Mouse (Mus musculus) myocyte (in vitro differentiated cells): Measurements from ENCODE around the gene Zswim5. TPM values are rescaled to one million over a fixed set of nuclear protein-coding genes. Genes with fewer than 3 reads are reported as not detected.

Experiments
- H3K27me3 ChIP-seq: one replicate; pipeline ENCODE4 v1.6.1; 2011; ENCODE audit not compliant: control insufficient read depth, insufficient read depth, insufficient read length
- H3K36me3 ChIP-seq: one replicate; pipeline ENCODE4 v1.6.1; 2011; ENCODE audit not compliant: control insufficient read depth, insufficient read depth
- H3K4me2 ChIP-seq: one replicate; pipeline ENCODE4 v1.6.1; 2011; ENCODE audit warnings: low read depth, control low read depth
- H3K4me3 ChIP-seq: one replicate; pipeline ENCODE4 v1.5.1; 2011; ENCODE audit warnings: mild to moderate bottlenecking, control low read depth, moderate library complexity
- H3K79me2 ChIP-seq: one replicate; pipeline ENCODE4 v1.6.1; 2011; ENCODE audit not compliant: control insufficient read depth, insufficient read depth
- H3ac ChIP-seq: one replicate; pipeline ENCODE4 v1.6.1; 2011; ENCODE audit not compliant: control insufficient read depth, insufficient read length
- CEBPB ChIP-seq: IDR thresholded peaks from 2 replicates; pipeline ENCODE4 v1.6.1; 2011; ENCODE audit warnings: mild to moderate bottlenecking, moderate library complexity; ENCODE audit not compliant: poor library complexity, insufficient read depth, severe bottlenecking
- E2F4 ChIP-seq: IDR thresholded peaks from one replicate; pipeline ENCODE4 v1.6.1; 2011; ENCODE audit warnings: mild to moderate bottlenecking, control low read depth, moderate library complexity; ENCODE audit not compliant: insufficient read depth
- MAX ChIP-seq: IDR thresholded peaks from one replicate; pipeline ENCODE4 v1.6.1; 2011; ENCODE audit warnings: low read depth, mild to moderate bottlenecking, control low read depth
- MYOD1 ChIP-seq, 3 experiments: IDR thresholded peaks; one replicate each; pipeline ENCODE4 v1.6.1; 2011; ENCODE audit warnings: control low read depth in 2 of 3, low read depth in 2 of 3, mild to moderate bottlenecking in 2 of 3, moderate library complexity in 1 of 3; ENCODE audit not compliant: insufficient read length in 2 of 3, control insufficient read depth in 1 of 3
- MYOG ChIP-seq, 3 experiments: IDR thresholded peaks; one replicate each; pipeline ENCODE4 v1.6.1; 2011; ENCODE audit warnings: control low read depth in 2 of 3, low read depth in 2 of 3, mild to moderate bottlenecking in 2 of 3; ENCODE audit not compliant: insufficient read length in 2 of 3, control insufficient read depth in 1 of 3, insufficient read depth in 1 of 3
- POLR2A ChIP-seq: IDR thresholded peaks from one replicate; pipeline ENCODE4 v1.6.1; 2011; ENCODE audit warnings: low read depth, mild to moderate bottlenecking, control low read depth, moderate library complexity; ENCODE audit not compliant: insufficient read length
- POLR2AphosphoS2 ChIP-seq: IDR thresholded peaks from one replicate; pipeline ENCODE4 v1.6.1; 2011; ENCODE audit warnings: low read depth, control low read depth; ENCODE audit not compliant: insufficient read length
- REST ChIP-seq: IDR thresholded peaks from one replicate; pipeline ENCODE4 v1.6.1; 2011; ENCODE audit warnings: mild to moderate bottlenecking, control low read depth, moderate library complexity; ENCODE audit not compliant: insufficient read depth, insufficient read length
- SRF ChIP-seq: IDR thresholded peaks from one replicate; pipeline ENCODE4 v1.6.1; 2011; ENCODE audit warnings: low read depth; ENCODE audit not compliant: control insufficient read depth, insufficient read length
- TCF12 ChIP-seq: IDR thresholded peaks from one replicate; pipeline ENCODE4 v1.6.1; 2011; ENCODE audit warnings: mild to moderate bottlenecking, control low read depth; ENCODE audit not compliant: poor library complexity, insufficient read depth, severe bottlenecking
- TCF3 ChIP-seq: IDR thresholded peaks from one replicate; pipeline ENCODE4 v1.6.1; 2011; ENCODE audit warnings: low read depth, control low read depth; ENCODE audit not compliant: insufficient read length
- USF1 ChIP-seq: IDR thresholded peaks from one replicate; pipeline ENCODE4 v1.6.1; 2011; ENCODE audit warnings: low read depth, mild to moderate bottlenecking, control low read depth, moderate library complexity
- polyA plus RNA-seq: library from polyadenylated mRNA; unstranded; fragments of >200 nt; fragmentation: generic; extraction: Trizol; gene quantifications from one replicate; pipeline ENCODE4 v1.2.1, GENCODE M21; 2012; ENCODE audit warnings: missing spikeins

Zswim5 gene
- polyA plus RNA-seq, 1 experiment, result not detected

- H3K4me3 ChIP-seq, result peak within 1 kb of the TSS; percentile 76
- H3K36me3 ChIP-seq, result peaks cover 14% of the 10 kb centered on the region
- H3K27me3 ChIP-seq, result no peaks in the 10 kb centered on the region
- TF ChIP-seq MAX (no peak), MYOG (IDR thresholded peaks at IDR 0.05; ENCODE audit: control insufficient read depth in 1 of 3, insufficient read depth in 1 of 3, insufficient read length in 2 of 3, low read depth in 2 of 3) (peak in 1 of 3 experiments; percentile 43), TCF12 (no peak), E2F4 (no peak), SRF (peak; percentile 81), USF1 (no peak), MYOD1 (IDR thresholded peaks at IDR 0.05; ENCODE audit: control insufficient read depth in 1 of 3, insufficient read length in 2 of 3, low read depth in 2 of 3) (no peak), CEBPB (no peak), REST (no peak), TCF3 (no peak), POLR2A (peak; percentile 93), POLR2AphosphoS2 (peak; percentile 90)
- H3K79me2 ChIP-seq, result peaks cover 11% of the 10 kb centered on the region
- peak within 1 kb of the TSS; percentile 97 for H3ac ChIP-seq
- H3K4me2 ChIP-seq, result peak within 1 kb of the TSS; percentile 79
Measured at GRCm38 (mm10) chr4:117019206-117020134, 142.3 kb downstream of the Zswim5 start, which contains the start of gene Eif2b3. Gene Eif2b3, plus strand, starts transcription at chr4:117019402.

- Histone ChIP-seq H3K36me3 (peaks cover 28% of the 10 kb centered on the region), H3K4me2 (no peak overlapping the region), H3K27me3 (no peaks in the 10 kb centered on the region), H3K79me2 (peaks cover 11% of the 10 kb centered on the region), H3K4me3 (no peak overlapping the region), H3ac (no peak overlapping the region)
- TF ChIP-seq REST (no peak), MYOD1 (IDR thresholded peaks at IDR 0.05; ENCODE audit: control insufficient read depth in 1 of 3, insufficient read length in 2 of 3, low read depth in 2 of 3) (no peak), TCF12 (no peak), USF1 (no peak), MAX (no peak), POLR2AphosphoS2 (no peak), MYOG (IDR thresholded peaks at IDR 0.05; ENCODE audit: control insufficient read depth in 1 of 3, insufficient read depth in 1 of 3, insufficient read length in 2 of 3, low read depth in 2 of 3) (no peak), E2F4 (no peak), SRF (no peak), TCF3 (no peak), CEBPB (no peak), POLR2A (no peak)
Measured at GRCm38 (mm10) chr4:117023469-117023868, 146.3 kb downstream of the Zswim5 start.

DNA sequence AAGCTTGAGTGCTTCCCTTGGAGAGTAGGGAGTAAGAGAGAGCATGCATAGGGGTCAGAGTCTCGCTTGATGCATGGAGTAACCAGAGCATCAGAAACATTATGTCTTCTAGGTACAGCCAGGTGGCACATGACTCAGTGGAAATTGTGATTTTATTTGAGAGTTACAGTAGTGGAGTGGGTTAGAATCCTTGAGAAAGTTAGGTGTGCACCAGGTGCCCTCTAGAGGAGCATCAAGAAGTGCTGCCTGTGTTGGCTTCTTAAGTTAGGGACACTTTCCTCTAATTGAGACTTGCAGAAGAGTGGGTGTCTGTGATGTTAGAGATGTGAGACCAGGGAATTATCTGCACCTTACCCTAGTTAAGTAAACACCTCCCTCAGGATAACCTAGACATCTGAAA lies 153.9 kb downstream of the Zswim5 start:
- H3K4me2 ChIP-seq, result no peak overlapping the region
- no peak overlapping the region for H3K4me3 ChIP-seq
- H3K79me2 ChIP-seq, result peaks cover 3% of the 10 kb centered on the region
- H3K27me3 ChIP-seq, result no peaks in the 10 kb centered on the region
- TF ChIP-seq E2F4, result no peak
- TF ChIP-seq MYOD1 (IDR thresholded peaks at IDR 0.05; ENCODE audit: control insufficient read depth in 1 of 3, insufficient read length in 2 of 3, low read depth in 2 of 3), result no peak
- no peak for TF ChIP-seq POLR2AphosphoS2
- TF ChIP-seq SRF, result no peak
- TF ChIP-seq TCF12, result no peak
- no peak for TF ChIP-seq MAX
- no peak for TF ChIP-seq USF1
- no peak for TF ChIP-seq REST
- TF ChIP-seq MYOG (IDR thresholded peaks at IDR 0.05; ENCODE audit: control insufficient read depth in 1 of 3, insufficient read depth in 1 of 3, insufficient read length in 2 of 3, low read depth in 2 of 3), result no peak
- TF ChIP-seq TCF3, result no peak
- TF ChIP-seq CEBPB, result no peak
- no peak for TF ChIP-seq POLR2A
- H3K36me3 ChIP-seq, result peaks cover 24% of the 10 kb centered on the region
- no peak overlapping the region for H3ac ChIP-seq

Other genes starting within 250 kb of the Zswim5 start
- gene Nasp, start 249.4 kb upstream of the Zswim5 start, polyA plus RNA-seq, result 20.0 TPM
- 746 TPM for gene Akr1a1, start 225.7 kb upstream of the Zswim5 start, polyA plus RNA-seq
- 231 TPM for gene Prdx1, start 191.8 kb upstream of the Zswim5 start, polyA plus RNA-seq
- 17.2 TPM for gene Mmachc, start 169.0 kb upstream of the Zswim5 start, polyA plus RNA-seq
- gene Ccdc163, start 168.9 kb upstream of the Zswim5 start, polyA plus RNA-seq, result 18.9 TPM
- 3.8 TPM for gene Tesk2, start 156.4 kb upstream of the Zswim5 start, polyA plus RNA-seq
- gene Toe1, start 69.7 kb upstream of the Zswim5 start, polyA plus RNA-seq, result 15.4 TPM
- 3.4 TPM for gene Mutyh, start 69.7 kb upstream of the Zswim5 start, polyA plus RNA-seq
- gene Hpdl, start 55.7 kb upstream of the Zswim5 start, polyA plus RNA-seq, result 1.5 TPM
- 69.6 TPM for gene Urod, start 117.0 kb downstream of the Zswim5 start, polyA plus RNA-seq
- gene Hectd3, start 117.9 kb downstream of the Zswim5 start, polyA plus RNA-seq, result 28.7 TPM
- 36.3 TPM for gene Eif2b3, start 142.0 kb downstream of the Zswim5 start, polyA plus RNA-seq
- gene Ptch2, start 218.7 kb downstream of the Zswim5 start, polyA plus RNA-seq, result 0.02 TPM
- 20.2 TPM for gene Btbd19, start 248.3 kb downstream of the Zswim5 start, polyA plus RNA-seq
- gene Tctex1d4, start 249.4 kb downstream of the Zswim5 start, polyA plus RNA-seq, result 0.18 TPM